Mouse (Mus musculus) heart, embryonic 11.5 days (tissue): ENCODE results near the gene Wdfy2. TPM values are rescaled to one million over a fixed set of nuclear protein-coding genes. Genes with fewer than 3 reads are reported as not detected.

Experiments used
- ATAC-seq: fragments of 200-750 bp; cut with Nextera tagmentation; replicated peaks from 2 replicates; pipeline ENCODE4 v1.8.0; 2017; ENCODE audit warnings: moderate library complexity; ENCODE audit not compliant: insufficient number of reproducible peaks, low FRiP score, low TSS enrichment
- H3K27ac ChIP-seq: fragments of 300-500 bp; sonication (generic); 2 replicates; pipeline ENCODE4 v1.5.1; 2014; ENCODE audit warnings: mild to moderate bottlenecking, low read depth, low read length
- H3K27me3 ChIP-seq: fragments of 300-500 bp; sonication (generic); 2 replicates; pipeline ENCODE4 v1.6.1; 2014; ENCODE audit warnings: mild to moderate bottlenecking, low read length, mixed read lengths; ENCODE audit not compliant: control insufficient read depth, insufficient read depth
- H3K36me3 ChIP-seq: fragments of 300-500 bp; sonication (generic); 2 replicates; pipeline ENCODE4 v1.6.1; 2014; ENCODE audit warnings: mild to moderate bottlenecking, low read length, moderate library complexity, mixed read lengths; ENCODE audit not compliant: control insufficient read depth, insufficient read depth
- H3K4me1 ChIP-seq: fragments of 300-500 bp; sonication (generic); 2 replicates; pipeline ENCODE4 v1.6.1; 2014; ENCODE audit warnings: low read length; ENCODE audit not compliant: control insufficient read depth, insufficient read depth
- H3K4me2 ChIP-seq: fragments of 300-500 bp; sonication (generic); 2 replicates; pipeline ENCODE4 v1.6.1; 2014; ENCODE audit warnings: mild to moderate bottlenecking, moderate library complexity
- H3K4me3 ChIP-seq: fragments of 300-500 bp; sonication (generic); 2 replicates; pipeline ENCODE4 v1.5.1; 2014; ENCODE audit warnings: low read depth, low read length
- H3K9ac ChIP-seq: fragments of 300-500 bp; sonication (generic); 2 replicates; pipeline ENCODE4 v1.6.1; 2014; ENCODE audit warnings: mild to moderate bottlenecking, low read depth, low read length, moderate library complexity
- H3K9me3 ChIP-seq: fragments of 300-500 bp; sonication (generic); replicated peaks from 2 replicates; pipeline ENCODE4 v1.6.1; 2016; ENCODE audit warnings: low read length; ENCODE audit not compliant: control insufficient read depth
- WGBS: fragments of 180-500 bp; shearing (Covaris S2); extraction: QIAGEN DNeasy Blood & Tissue Kit; methylation state at CpG from one replicate; pipeline ENCODE4 v1.1.7; 2014; ENCODE audit not compliant: insufficient replicate concordance; 5-methylcytosine and 5-hydroxymethylcytosine counted together
- polyA plus RNA-seq: library from polyadenylated mRNA; unstranded; fragments of >200 nt; fragmentation: Nextera tagmentation; extraction: Ambion mirVana; gene quantifications from 2 replicates; pipeline ENCODE4 v1.2.1, GENCODE M21; 2014

Gene Wdfy2
- polyA plus RNA-seq, 1 experiment from 2014 or later: 7.6 TPM

DNA sequence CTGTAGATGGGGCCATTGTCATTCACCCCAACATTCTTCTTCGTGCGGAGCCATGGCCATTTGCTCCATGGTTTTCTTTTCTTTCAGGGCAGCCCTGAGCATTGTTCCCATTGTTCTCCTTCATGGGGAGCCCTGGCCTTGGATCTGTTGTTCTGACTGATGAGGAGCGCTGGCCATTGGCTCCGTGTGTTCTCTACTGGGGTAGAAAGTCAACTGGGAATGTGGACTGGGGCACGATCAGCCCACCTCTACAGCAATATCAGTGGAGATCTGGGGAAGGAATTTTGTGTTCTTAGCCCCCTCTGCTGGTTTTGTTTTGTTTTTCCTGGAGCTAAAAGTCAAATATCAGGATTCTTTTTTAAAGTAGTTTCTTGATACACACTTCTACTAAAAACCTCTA lies 100.2 kb downstream of the Wdfy2 start:
- no peak overlapping the region for H3K27ac ChIP-seq
- H3K9ac ChIP-seq: no peak overlapping the region
- no peak overlapping the region for H3K4me2 ChIP-seq
- peaks cover 8% of the 10 kb centered on the region for H3K36me3 ChIP-seq
- no peaks in the 10 kb centered on the region for H3K4me1 ChIP-seq
- no peaks in the 10 kb centered on the region for H3K27me3 ChIP-seq
- 80% methylated on average over 5 of the region's 5 CpGs for WGBS
- H3K4me3 ChIP-seq: no peak overlapping the region
- no peak for ATAC-seq
- H3K9me3 ChIP-seq: peaks cover 3% of the 10 kb centered on the region

GRCm38 (mm10) chr14:62939435-62939834 lies 102.0 kb downstream of the Wdfy2 start:
- WGBS: 94% methylated on average over 3 of the region's 3 CpGs
- Histone ChIP-seq H3K36me3 (peaks cover 8% of the 10 kb centered on the region), H3K4me2 (no peak overlapping the region), H3K4me3 (no peak overlapping the region), H3K27ac (no peak overlapping the region), H3K9me3 (peaks cover 3% of the 10 kb centered on the region), H3K4me1 (no peaks in the 10 kb centered on the region), H3K9ac (no peak overlapping the region), H3K27me3 (no peaks in the 10 kb centered on the region)
- ATAC-seq: no peak

DNA sequence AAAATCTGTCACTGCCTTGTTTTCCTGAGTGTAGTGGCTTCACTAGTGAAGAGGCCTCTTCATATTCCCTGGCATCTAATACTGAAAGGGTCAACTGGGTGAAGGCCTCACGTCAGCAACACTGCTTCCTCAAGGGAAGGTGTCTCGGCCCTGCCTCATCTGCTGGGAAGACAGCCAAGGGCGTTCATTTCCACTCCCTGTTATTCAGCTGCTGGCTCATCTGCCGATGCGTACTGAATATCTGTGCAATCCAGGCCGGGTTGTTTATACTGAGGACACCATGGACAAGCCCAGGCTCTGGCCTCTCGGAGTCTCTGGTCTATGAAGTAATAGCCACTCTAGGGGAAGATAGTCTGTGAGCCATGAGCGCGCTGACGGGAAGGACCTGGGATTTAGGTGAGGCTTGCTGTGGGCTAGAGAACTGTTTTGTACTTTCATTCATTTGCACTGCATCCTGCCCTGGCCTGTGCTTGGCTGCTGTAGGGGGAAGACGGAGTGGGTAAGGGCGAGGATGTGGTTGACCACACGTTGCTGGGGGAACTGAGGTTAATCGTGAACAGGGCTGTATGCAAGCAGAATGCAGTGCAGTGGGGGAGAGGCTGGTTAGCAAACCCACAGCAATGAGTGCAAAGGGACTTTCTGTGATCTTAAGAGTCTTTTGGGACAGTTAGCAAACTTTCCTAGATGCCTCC lies 103.1 kb downstream of the Wdfy2 start:
- WGBS: 77% methylated on average over 14 of the region's 14 CpGs
- Histone ChIP-seq H3K27ac (no peak overlapping the region), H3K4me2 (no peak overlapping the region)

GRCm38 (mm10) chr14:62946794-62947193 lies 109.3 kb downstream of the Wdfy2 start:
- WGBS: 90% methylated on average over 3 of the region's 3 CpGs
- ATAC-seq: no peak
- peaks cover 16% of the 10 kb centered on the region for H3K36me3 ChIP-seq

More for the DNA sequence above, 103.1 kb downstream of the Wdfy2 start:
- peaks cover 13% of the 10 kb centered on the region for H3K36me3 ChIP-seq
- H3K9me3 ChIP-seq: peaks cover 3% of the 10 kb centered on the region
- H3K4me1 ChIP-seq: no peaks in the 10 kb centered on the region
- no peak overlapping the region for H3K4me3 ChIP-seq
- ATAC-seq: no peak
- no peaks in the 10 kb centered on the region for H3K27me3 ChIP-seq
- no peak overlapping the region for H3K9ac ChIP-seq

DNA sequence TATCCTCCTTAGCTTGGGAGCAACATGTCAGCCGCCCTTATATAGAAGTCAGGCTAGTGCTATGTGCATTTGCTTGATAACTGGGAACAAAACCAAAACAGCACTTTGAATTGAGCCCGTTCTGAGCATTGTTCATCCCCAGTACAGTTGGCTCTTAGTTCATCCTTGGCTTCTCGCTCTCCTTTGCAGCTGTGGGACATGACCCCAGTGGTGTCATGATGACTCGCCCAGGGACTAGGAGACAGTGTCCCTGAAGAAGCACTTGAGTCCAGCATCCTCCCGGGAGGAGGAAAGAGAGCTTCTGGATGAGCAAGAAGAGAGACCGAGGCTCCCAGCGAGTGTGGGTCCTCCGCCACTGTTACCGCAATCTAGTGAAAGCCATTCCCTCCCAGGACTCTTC lies 118.6 kb downstream of the Wdfy2 start:
- Histone ChIP-seq H3K4me1 (no peaks in the 10 kb centered on the region), H3K9ac (no peak overlapping the region), H3K27me3 (no peaks in the 10 kb centered on the region), H3K9me3 (no peaks in the 10 kb centered on the region), H3K4me3 (no peak overlapping the region), H3K36me3 (peaks cover 14% of the 10 kb centered on the region; the same call in 1 of the 2 replicates), H3K4me2 (no peak overlapping the region), H3K27ac (no peak overlapping the region)
- 78% methylated on average over 9 of the region's 9 CpGs for WGBS
- no peak for ATAC-seq

More at GRCm38 (mm10) chr14:62946794-62947193, 109.3 kb downstream of the Wdfy2 start:
- H3K4me1 ChIP-seq: no peaks in the 10 kb centered on the region
- no peak overlapping the region for H3K9ac ChIP-seq
- H3K4me2 ChIP-seq: no peak overlapping the region
- no peak overlapping the region for H3K4me3 ChIP-seq
- no peak overlapping the region for H3K27ac ChIP-seq
- no peaks in the 10 kb centered on the region for H3K27me3 ChIP-seq
- H3K9me3 ChIP-seq: no peaks in the 10 kb centered on the region

DNA sequence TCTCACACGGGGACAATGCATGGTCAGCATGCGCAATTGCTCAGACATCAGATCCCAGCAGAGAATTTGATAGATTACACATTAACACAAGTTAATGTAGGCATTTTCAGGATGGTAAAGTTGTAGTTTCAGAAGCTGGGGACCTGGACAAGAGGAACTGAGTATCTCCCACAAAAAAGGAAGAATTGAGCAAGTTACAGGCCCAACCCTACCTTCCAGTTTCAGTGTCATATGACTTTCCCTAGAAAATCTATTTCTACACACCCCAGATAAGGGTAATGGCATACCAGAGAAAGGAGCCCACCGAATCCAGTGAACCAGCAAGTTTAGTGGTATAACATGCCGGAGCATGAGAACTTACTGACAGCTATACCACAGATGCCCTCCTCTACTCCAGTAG lies 126.2 kb downstream of the Wdfy2 start:
- Histone ChIP-seq H3K27ac (no peak overlapping the region), H3K36me3 (peaks cover 2% of the 10 kb centered on the region; the same call in 1 of the 2 replicates), H3K4me3 (no peak overlapping the region), H3K27me3 (no peaks in the 10 kb centered on the region), H3K4me1 (peaks cover 11% of the 10 kb centered on the region), H3K4me2 (no peak overlapping the region), H3K9me3 (no peaks in the 10 kb centered on the region), H3K9ac (no peak overlapping the region)
- 77% methylated on average over 4 of the region's 4 CpGs for WGBS
- no peak for ATAC-seq

GRCm38 (mm10) chr14:62965342-62965741 lies 127.9 kb downstream of the Wdfy2 start:
- no peaks in the 10 kb centered on the region; the same call in 1 of the 2 replicates for H3K36me3 ChIP-seq
- H3K4me3 ChIP-seq: peak overlapping the region; percentile 44
- no peaks in the 10 kb centered on the region for H3K27me3 ChIP-seq
- peak overlapping the region; percentile 67 for H3K4me2 ChIP-seq
- H3K4me1 ChIP-seq: peaks cover 11% of the 10 kb centered on the region
- H3K27ac ChIP-seq: 0 out of 2 replicates have a peak overlapping the region, but pooled peaks have one; percentile 29
- peak overlapping the region; percentile 52; the same call in 1 of the 2 replicates for H3K9ac ChIP-seq
- ATAC-seq: no peak
- no peaks in the 10 kb centered on the region for H3K9me3 ChIP-seq
- WGBS: 78% methylated on average over 5 of the region's 5 CpGs

- WGBS: 21% methylated on average over 15 of the region's 15 CpGs
- Histone ChIP-seq H3K27me3 (no peaks in the 10 kb centered on the region), H3K4me1 (peaks cover 11% of the 10 kb centered on the region), H3K36me3 (no peaks in the 10 kb centered on the region), H3K4me3 (peak overlapping the region; percentile 44), H3K9ac (peak overlapping the region; percentile 52), H3K9me3 (no peaks in the 10 kb centered on the region), H3K27ac (0 out of 2 replicates have a peak overlapping the region, but pooled peaks have one; percentile 29), H3K4me2 (peak overlapping the region; percentile 67)
- no peak for ATAC-seq
These were observed 128.5 kb downstream of the Wdfy2 start for GRCm38 (mm10) chr14:62965811-62966520.
